Mouse (Mus musculus): ENCODE data around the gene 1190005I06Rik. TPM values are rescaled to one million over a fixed set of nuclear protein-coding genes. Genes with fewer than 3 reads are reported as not detected.

The 1190005I06Rik gene
- polyA plus RNA-seq, 1 experiment = 10.4 TPM

- Histone ChIP-seq H3K36me3 (ENCODE audit: control insufficient read depth, insufficient read depth, low read length) (no peaks in the 10 kb centered on the region), H3K4me1 (ENCODE audit: control insufficient read depth, insufficient read depth, low read length) (peaks cover 4% of the 10 kb centered on the region), H3K27me3 (ENCODE audit: control insufficient read depth, insufficient read depth, low read length) (no peaks in the 10 kb centered on the region), H3K27ac (ENCODE audit: control insufficient read depth, insufficient read depth, low read depth, low read length) (no peak overlapping the region), H3K4me3 (ENCODE audit: control insufficient read depth, low read depth, low read length) (no peak overlapping the region)
- no peak for TF ChIP-seq CTCF (IDR thresholded peaks at IDR 0.05; ENCODE audit: control insufficient read depth, insufficient read depth, insufficient replicate concordance, low read depth, low read length)
- TF ChIP-seq POLR2A (IDR thresholded peaks at IDR 0.05; ENCODE audit: control insufficient read depth, low read depth, low read length) = no peak
Observed at GRCm38 (mm10) chr8:120620441-120620840, 27.0 kb downstream of the 1190005I06Rik start.

- no peaks in the 10 kb centered on the region for H3K36me3 ChIP-seq (ENCODE audit: control insufficient read depth, insufficient read depth, low read length)
- no peaks in the 10 kb centered on the region for H3K27me3 ChIP-seq (ENCODE audit: control insufficient read depth, insufficient read depth, low read length)
- no peak overlapping the region for H3K4me3 ChIP-seq (ENCODE audit: control insufficient read depth, low read depth, low read length)
- H3K4me1 ChIP-seq (ENCODE audit: control insufficient read depth, insufficient read depth, low read length) = peaks cover 4% of the 10 kb centered on the region; the same call in 1 of the 2 replicates
- TF ChIP-seq POLR2A (IDR thresholded peaks at IDR 0.05; ENCODE audit: control insufficient read depth, low read depth, low read length) = no peak
- TF ChIP-seq CTCF (IDR thresholded peaks at IDR 0.05; ENCODE audit: control insufficient read depth, insufficient read depth, insufficient replicate concordance, low read depth, low read length) = no peak
- no peak overlapping the region for H3K27ac ChIP-seq (ENCODE audit: control insufficient read depth, insufficient read depth, low read depth, low read length)
Observed at GRCm38 (mm10) chr8:120619235-120620180, 27.9 kb downstream of the 1190005I06Rik start.

DNA sequence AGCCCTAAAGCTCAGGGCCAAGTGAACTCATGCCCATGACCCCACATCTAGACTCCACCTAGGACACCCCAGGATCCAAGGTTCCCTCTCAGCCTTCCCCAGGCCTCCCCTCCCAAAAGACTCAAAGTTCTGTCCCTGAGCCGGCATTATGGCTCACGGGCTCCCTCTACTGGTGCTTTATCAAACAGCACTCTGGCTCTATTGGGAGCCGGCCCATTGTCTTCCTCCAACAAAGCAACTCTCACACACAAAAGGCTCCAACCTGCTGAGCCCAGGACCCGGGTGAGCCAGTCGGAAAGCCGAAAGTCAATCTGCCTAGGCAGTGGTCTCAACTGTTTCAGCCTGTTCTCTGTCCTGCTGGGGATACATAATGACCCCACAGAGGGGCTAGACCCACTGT is 29.3 kb downstream of the 1190005I06Rik start:
- Histone ChIP-seq H3K4me3 (ENCODE audit: control insufficient read depth, low read depth, low read length) (no peak overlapping the region), H3K4me1 (ENCODE audit: control insufficient read depth, insufficient read depth, low read length) (peaks cover 2% of the 10 kb centered on the region; the same call in 1 of the 2 replicates), H3K36me3 (ENCODE audit: control insufficient read depth, insufficient read depth, low read length) (no peaks in the 10 kb centered on the region), H3K27ac (ENCODE audit: control insufficient read depth, insufficient read depth, low read depth, low read length) (no peak overlapping the region), H3K27me3 (ENCODE audit: control insufficient read depth, insufficient read depth, low read length) (no peaks in the 10 kb centered on the region)
- no peak for TF ChIP-seq POLR2A (IDR thresholded peaks at IDR 0.05; ENCODE audit: control insufficient read depth, low read depth, low read length)
- peak; percentile 75 for TF ChIP-seq CTCF (IDR thresholded peaks at IDR 0.05; ENCODE audit: control insufficient read depth, insufficient read depth, insufficient replicate concordance, low read depth, low read length)

DNA sequence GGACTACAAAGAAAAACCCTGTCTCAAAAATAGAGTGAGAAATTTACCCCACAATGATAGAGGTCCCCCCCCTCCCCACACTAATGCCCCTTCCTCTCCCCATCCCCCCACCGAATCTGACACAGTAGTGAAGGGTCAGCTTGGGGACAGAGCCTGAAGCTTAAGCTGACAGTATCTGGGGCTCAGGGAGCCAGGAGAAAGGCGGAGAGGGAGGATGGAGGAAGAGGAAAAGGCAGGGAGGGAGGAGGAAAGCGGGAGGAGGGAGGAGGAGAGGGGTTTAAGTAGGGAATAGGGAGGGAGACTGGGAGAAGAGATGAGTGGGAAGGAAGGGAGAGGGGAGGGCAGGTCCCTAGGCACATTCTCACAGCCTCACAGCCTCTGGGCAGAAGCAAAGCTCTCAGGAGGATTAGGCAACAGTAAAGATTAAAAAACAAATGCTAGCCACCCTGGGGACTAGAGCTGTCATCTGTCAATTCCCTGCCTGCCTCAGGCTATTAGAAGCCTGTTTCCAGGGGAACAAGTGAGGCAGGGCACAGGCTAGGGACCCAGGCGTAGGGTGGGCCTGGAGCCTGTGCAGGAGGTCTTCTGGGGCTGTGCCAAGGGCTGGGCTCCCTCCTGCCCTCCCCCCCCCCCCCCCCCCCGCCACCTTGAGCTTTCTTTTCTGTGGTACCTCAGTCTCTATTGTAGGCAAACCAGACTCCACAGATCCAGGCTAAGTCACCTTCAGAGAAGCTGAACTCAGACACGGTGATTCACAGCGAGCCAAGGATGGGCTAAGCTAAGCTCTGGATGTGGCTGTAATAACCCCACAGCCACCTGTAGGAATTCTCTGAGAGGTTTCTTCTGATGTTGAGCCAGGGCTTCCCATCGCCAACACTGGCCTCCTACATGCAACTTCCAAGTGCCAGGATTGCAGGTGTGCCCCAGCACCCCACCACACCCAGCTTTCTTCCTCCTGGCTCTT is 30.5 kb downstream of the 1190005I06Rik start:
- no peaks in the 10 kb centered on the region for H3K36me3 ChIP-seq (ENCODE audit: control insufficient read depth, insufficient read depth, low read length)
- no peak overlapping the region for H3K27ac ChIP-seq (ENCODE audit: control insufficient read depth, insufficient read depth, low read depth, low read length)
- no peak for TF ChIP-seq CTCF (IDR thresholded peaks at IDR 0.05; ENCODE audit: control insufficient read depth, insufficient read depth, insufficient replicate concordance, low read depth, low read length)
- H3K4me1 ChIP-seq (ENCODE audit: control insufficient read depth, insufficient read depth, low read length) = peaks cover 2% of the 10 kb centered on the region; the same call in 1 of the 2 replicates
- H3K4me3 ChIP-seq (ENCODE audit: control insufficient read depth, low read depth, low read length) = no peak overlapping the region
- no peaks in the 10 kb centered on the region for H3K27me3 ChIP-seq (ENCODE audit: control insufficient read depth, insufficient read depth, low read length)

GRCm38 (mm10) chr8:120614491-120614890 is 32.9 kb downstream of the 1190005I06Rik start:
- no peaks in the 10 kb centered on the region for H3K36me3 ChIP-seq (ENCODE audit: control insufficient read depth, insufficient read depth, low read length)
- H3K4me1 ChIP-seq (ENCODE audit: control insufficient read depth, insufficient read depth, low read length) = peaks cover 2% of the 10 kb centered on the region; the same call in 1 of the 2 replicates
- H3K4me3 ChIP-seq (ENCODE audit: control insufficient read depth, low read depth, low read length) = no peak overlapping the region
- H3K27me3 ChIP-seq (ENCODE audit: control insufficient read depth, insufficient read depth, low read length) = no peaks in the 10 kb centered on the region
- TF ChIP-seq CTCF (IDR thresholded peaks at IDR 0.05; ENCODE audit: control insufficient read depth, insufficient read depth, insufficient replicate concordance, low read depth, low read length) (no peak), POLR2A (IDR thresholded peaks at IDR 0.05; ENCODE audit: control insufficient read depth, low read depth, low read length) (no peak)
- H3K27ac ChIP-seq (ENCODE audit: control insufficient read depth, insufficient read depth, low read depth, low read length) = no peak overlapping the region

DNA sequence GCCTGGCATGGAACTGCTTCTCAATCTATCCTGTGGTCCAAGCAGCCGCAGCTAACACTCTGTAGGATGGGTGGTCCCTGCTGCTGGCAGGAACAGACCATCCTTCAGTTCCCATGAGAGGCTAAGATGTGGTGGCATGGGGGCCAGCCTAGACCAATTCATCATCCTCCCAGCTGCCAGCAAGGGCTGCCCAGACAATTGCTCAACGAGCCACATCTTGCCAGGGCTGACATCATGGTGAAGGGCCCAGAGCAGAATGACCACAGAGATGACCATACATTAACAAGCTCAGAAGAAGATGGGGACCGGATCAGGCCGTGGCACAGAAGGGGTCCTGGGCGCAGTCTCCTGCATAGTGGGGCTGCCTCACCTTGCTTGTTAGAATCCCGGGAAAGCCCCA is 36.6 kb downstream of the 1190005I06Rik start:
- TF ChIP-seq POLR2A (IDR thresholded peaks at IDR 0.05; ENCODE audit: control insufficient read depth, low read depth, low read length) (no peak), CTCF (IDR thresholded peaks at IDR 0.05; ENCODE audit: control insufficient read depth, insufficient read depth, insufficient replicate concordance, low read depth, low read length) (no peak)
- Histone ChIP-seq H3K4me1 (ENCODE audit: control insufficient read depth, insufficient read depth, low read length) (peaks cover 7% of the 10 kb centered on the region), H3K4me3 (ENCODE audit: control insufficient read depth, low read depth, low read length) (no peak overlapping the region), H3K36me3 (ENCODE audit: control insufficient read depth, insufficient read depth, low read length) (no peaks in the 10 kb centered on the region), H3K27me3 (ENCODE audit: control insufficient read depth, insufficient read depth, low read length) (no peaks in the 10 kb centered on the region), H3K27ac (ENCODE audit: control insufficient read depth, insufficient read depth, low read depth, low read length) (no peak overlapping the region)

- no peak overlapping the region for H3K27ac ChIP-seq (ENCODE audit: control insufficient read depth, insufficient read depth, low read depth, low read length)
- peaks cover 7% of the 10 kb centered on the region for H3K4me1 ChIP-seq (ENCODE audit: control insufficient read depth, insufficient read depth, low read length)
- H3K27me3 ChIP-seq (ENCODE audit: control insufficient read depth, insufficient read depth, low read length) = no peaks in the 10 kb centered on the region
- TF ChIP-seq CTCF (IDR thresholded peaks at IDR 0.05; ENCODE audit: control insufficient read depth, insufficient read depth, insufficient replicate concordance, low read depth, low read length) (peak; percentile 73; the same call in 1 of the 2 replicates), POLR2A (IDR thresholded peaks at IDR 0.05; ENCODE audit: control insufficient read depth, low read depth, low read length) (no peak)
- no peak overlapping the region for H3K4me3 ChIP-seq (ENCODE audit: control insufficient read depth, low read depth, low read length)
- no peaks in the 10 kb centered on the region for H3K36me3 ChIP-seq (ENCODE audit: control insufficient read depth, insufficient read depth, low read length)
Observed at GRCm38 (mm10) chr8:120607885-120608284, 39.5 kb downstream of the 1190005I06Rik start.
